Mouse (Mus musculus) CD8-positive naive resting alpha-beta T cell, adult 2 months (primary cell): ENCODE results near the gene Mospd3.

ENCODE experiments used
- DNase-seq, 2 experiments: peaks; one replicate each; pipeline ENCODE4 v3.0.0; 2022; ENCODE audit warnings: low read depth in 2 of 2, low spot score in 2 of 2

Gene Mospd3

GRCm38 (mm10) chr5:137583670-137584169, 17.1 kb downstream of the Mospd3 start:
- DNase-seq, result peak in 1 of 2 experiments; percentile 21

GRCm38 (mm10) chr5:137582702-137583101, 18.2 kb downstream of the Mospd3 start:
- no peak for DNase-seq

- DNase-seq, result no peak
Observed at GRCm38 (mm10) chr5:137580246-137580645, 20.6 kb downstream of the Mospd3 start.

GRCm38 (mm10) chr5:137574470-137574901, 26.4 kb downstream of the Mospd3 start:
- no peak for DNase-seq

- DNase-seq, result no peak
Observed at GRCm38 (mm10) chr5:137570691-137571586, 29.9 kb downstream of the Mospd3 start.

GRCm38 (mm10) chr5:137570181-137570580, 30.7 kb downstream of the Mospd3 start:
- no peak for DNase-seq

- peak in 1 of 2 experiments; percentile 26 for DNase-seq
Observed at GRCm38 (mm10) chr5:137569665-137570064, 31.2 kb downstream of the Mospd3 start, which contains the start of gene Tfr2. TSS of gene Tfr2 (plus strand) at chr5:137569840.

- DNase-seq, result no peak
Observed at GRCm38 (mm10) chr5:137569031-137569430, 31.8 kb downstream of the Mospd3 start.

- DNase-seq, result no peak
Observed at GRCm38 (mm10) chr5:137568223-137568798, 32.5 kb downstream of the Mospd3 start.

GRCm38 (mm10) chr5:137566416-137566815, 34.4 kb downstream of the Mospd3 start:
- DNase-seq, result no peak

GRCm38 (mm10) chr5:137565744-137566143, 35.1 kb downstream of the Mospd3 start:
- DNase-seq, result no peak

- no peak for DNase-seq
Observed at GRCm38 (mm10) chr5:137562965-137563364, 37.9 kb downstream of the Mospd3 start.

GRCm38 (mm10) chr5:137561556-137561955, 39.3 kb downstream of the Mospd3 start:
- DNase-seq, result no peak

- no peak for DNase-seq
Observed at GRCm38 (mm10) chr5:137553898-137554297, 47.0 kb downstream of the Mospd3 start.

GRCm38 (mm10) chr5:137553411-137553837, 47.4 kb downstream of the Mospd3 start, which contains the start of gene Actl6b:
TSS of gene Actl6b (plus strand) at chr5:137553517.
- DNase-seq, result no peak

GRCm38 (mm10) chr5:137553000-137553399, 47.9 kb downstream of the Mospd3 start:
- no peak for DNase-seq

GRCm38 (mm10) chr5:137551119-137551518, 49.7 kb downstream of the Mospd3 start:
- peak in 1 of 2 experiments; percentile 48 for DNase-seq

- no peak for DNase-seq
Observed at GRCm38 (mm10) chr5:137549840-137550239, 51.0 kb downstream of the Mospd3 start.
